Mouse (Mus musculus) cerebellum, postnatal 25 days (tissue): ENCODE data around the gene Gm13090.
A peak's percentile ranks its signal among the peaks of the same experiment; 100 is the strongest.

ENCODE experiments used
- DNase-seq, 2 experiments: peaks; one replicate each; pipeline ENCODE4 v3.0.0; 2021; ENCODE audit warnings: mixed read lengths in 2 of 2

The Gm13090 gene

GRCm38 (mm10) chr4:151139053-151139840 is 49.9 kb downstream of the Gm13090 start:
- peak; percentile 95 to 97 for DNase-seq

- peak; percentile 69 to 83 for DNase-seq
Observed at GRCm38 (mm10) chr4:151140368-151140982, 51.1 kb downstream of the Gm13090 start.
